Comparison of ENCODE assay signal across 26 mouse cellular contexts in the genomic region with DNA sequence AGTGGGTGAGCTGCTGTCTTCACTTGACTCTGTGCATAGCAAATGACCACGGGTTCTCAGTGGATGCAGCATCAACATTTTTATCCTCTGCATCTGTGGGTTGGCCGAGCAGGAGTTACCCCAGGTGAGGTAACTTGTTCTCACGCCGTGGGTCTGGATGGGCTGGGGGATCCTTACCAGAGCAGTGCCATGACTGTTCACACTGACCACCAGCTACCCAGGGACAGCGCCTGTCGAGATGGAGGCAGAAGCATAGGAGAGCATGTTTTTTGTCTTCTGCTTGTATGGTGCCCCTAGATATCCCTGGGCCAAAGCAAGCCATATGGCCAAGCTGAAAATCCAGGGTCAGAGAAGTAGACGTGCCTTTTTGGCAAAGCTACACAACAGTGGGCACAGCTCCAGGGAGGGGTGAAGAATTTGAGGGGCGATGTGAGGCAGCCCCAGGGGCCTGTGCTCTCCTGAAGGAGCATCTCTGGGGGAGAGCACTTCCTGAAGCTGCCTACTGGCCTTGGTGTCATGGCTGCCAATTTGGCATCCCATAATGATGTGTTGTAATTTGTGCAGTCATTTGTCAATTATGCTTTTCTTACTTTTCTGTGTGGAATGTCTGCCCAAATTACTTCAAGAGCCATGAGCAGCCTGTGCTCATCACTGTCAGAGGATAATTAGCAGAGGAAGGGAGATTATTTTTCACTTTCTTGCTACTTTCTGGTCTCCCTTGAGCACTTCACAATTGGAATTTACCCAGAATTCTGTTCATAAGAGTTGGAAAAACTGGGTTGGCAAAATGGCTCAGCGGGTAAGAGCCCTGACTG. TPM values are rescaled to one million over a fixed set of nuclear protein-coding genes. Genes with fewer than 3 reads are reported as not detected.
A peak's percentile ranks its signal among the peaks of the same experiment; 100 is the strongest.
DNase-seq lines count a peak whose midpoint lies in the region; ATAC-seq and TF ChIP-seq lines count a peak whose summit lies in the region.
"Had no signal": no experiment of that assay in that cellular context is flagged by ENCODE, and none has a peak within 500 bp of the region (broad histone marks: within the 10 kb centered on the region; RNA-seq: fewer than 3 reads in every experiment).

No protein-coding gene starts in this region.

- no peaks in the 10 kb centered on the region for H3K27me3 ChIP-seq in heart, embryonic 10.5 days (ENCODE audit: insufficient read depth, poor library complexity, severe bottlenecking)
- no peaks in the 10 kb centered on the region for H3K27me3 ChIP-seq in lung, postnatal 0 days (replicated peaks; ENCODE audit: insufficient read depth, low read length)
- H3K27me3 ChIP-seq: embryonic facial prominence, embryonic 13.5 days; heart, embryonic 15.5 days; neural tube, embryonic 15.5 days had no signal

- H3K9me3 ChIP-seq in heart, embryonic 10.5 days: no peaks in the 10 kb centered on the region
- H3K9me3 ChIP-seq in lung, postnatal 0 days (ENCODE audit: low read length): no peaks in the 10 kb centered on the region
- H3K9me3 ChIP-seq: embryonic facial prominence, embryonic 13.5 days; heart, embryonic 15.5 days; neural tube, embryonic 15.5 days had no signal

- H3K27ac ChIP-seq in heart, embryonic 10.5 days: no peak overlapping the region
- H3K27ac ChIP-seq in lung, postnatal 0 days (ENCODE audit: low read length): no peak overlapping the region
- H3K27ac ChIP-seq: embryonic facial prominence, embryonic 13.5 days; heart, adult 2 months; heart, embryonic 15.5 days; hindbrain, embryonic 14.5 days; neural tube, embryonic 15.5 days; stomach, postnatal 0 days had no signal

- no peaks in the 10 kb centered on the region; the same call in 1 of the 2 replicates for H3K36me3 ChIP-seq in heart, embryonic 10.5 days
- H3K36me3 ChIP-seq in lung, postnatal 0 days (ENCODE audit: insufficient read depth, low read length): no peaks in the 10 kb centered on the region
- H3K36me3 ChIP-seq: embryonic facial prominence, embryonic 13.5 days; neural tube, embryonic 15.5 days had no signal

- peak; percentile 54 to 71 for DNase-seq in cerebellum, postnatal 10 days
- DNase-seq in cerebellum, adult 9-10 months: no peak
- peak; percentile 74 for DNase-seq in heart, embryonic 10.5 days (ENCODE audit: low spot score)
- no peak for DNase-seq in heart, postnatal 10 days
- peak; percentile 40 for DNase-seq in lung, postnatal 0 days (ENCODE audit: low spot score)
- DNase-seq in lung, postnatal 4 days: no peak
- DNase-seq in brain, embryonic 18.5 days (ENCODE audit: low read depth, low spot score): peak; percentile 16
- no peak for DNase-seq in spleen, adult 12 weeks (ENCODE audit: low spot score)
- DNase-seq: adrenal gland, postnatal 25 days; cerebellum, adult 11 months; cerebellum, postnatal 36 days; embryo, embryonic 11 days; gastrocnemius, postnatal 25 days; heart, adult 2 months; heart, postnatal 4 days; kidney, postnatal 4 days; lung, postnatal 36 days; thymus, adult 2 months had no signal

- H3K4me3 ChIP-seq in heart, embryonic 10.5 days: no peak overlapping the region
- no peak overlapping the region for H3K4me3 ChIP-seq in lung, postnatal 0 days (ENCODE audit: low read depth, low read length)
- H3K4me3 ChIP-seq: embryonic facial prominence, embryonic 13.5 days; erythroblast, embryonic 14.5 days; heart, adult 2 months; heart, embryonic 15.5 days; neural tube, embryonic 15.5 days had no signal

- peaks cover 19% of the 10 kb centered on the region for H3K4me1 ChIP-seq in heart, embryonic 10.5 days
- H3K4me1 ChIP-seq in lung, postnatal 0 days (ENCODE audit: insufficient read depth, low read depth, low read length): peaks cover 5% of the 10 kb centered on the region; the same call in 1 of the 2 replicates

- TF ChIP-seq CTCF in lung, postnatal 0 days (IDR thresholded peaks at IDR 0.05): no peak

- WGBS in heart, embryonic 10.5 days: 86% methylated on average over 9 of the region's 9 CpGs
- 80% methylated on average over 9 of the region's 9 CpGs for WGBS in lung, postnatal 0 days

- ATAC-seq in lung, postnatal 0 days: no peak
- ATAC-seq: intestine, postnatal 0 days had no signal

- H3K4me2 ChIP-seq in lung, postnatal 0 days (replicated peaks; ENCODE audit: low read depth, low read length): no peak overlapping the region
- H3K4me2 ChIP-seq: embryonic facial prominence, embryonic 13.5 days; heart, embryonic 15.5 days; hindbrain, embryonic 14.5 days; neural tube, embryonic 15.5 days had no signal

- no peak overlapping the region for H3K9ac ChIP-seq in lung, postnatal 0 days (replicated peaks; ENCODE audit: low read depth)
- H3K9ac ChIP-seq: embryonic facial prominence, embryonic 13.5 days; heart, embryonic 15.5 days; hindbrain, embryonic 14.5 days; neural tube, embryonic 15.5 days had no signal

- TF ChIP-seq EP300 in lung, postnatal 0 days (IDR thresholded peaks at IDR 0.05): no peak

- intact Hi-C loops in heart, postnatal 10 days (cut with DNase I): loop anchor here (10.0 kb wide), 1 partner anchor 268 kb away; no protein-coding TSS in a partner anchor

RNA-seq across cellular contexts. Expression of a gene that starts 13.7 kb away (rescaled TPM):
- polyA plus RNA-seq in heart, embryonic 10.5 days (2016; fragmentation: Nextera tagmentation; extraction: Ambion mirVana): 0.29 and 0.52 TPM in 2 replicates
- total RNA-seq in heart, postnatal 10 days (2021): 1 to 10 TPM; 1.3 to 1.6 TPM
- 1.2 and 1.3 TPM in 2 replicates for polyA plus RNA-seq in lung, postnatal 0 days (2015; fragmentation: Nextera tagmentation; extraction: Ambion mirVana)
- total RNA-seq: megakaryocyte-erythroid progenitor cell, adult 5-6 weeks had no signal
- polyA plus RNA-seq: erythroblast, embryonic 14.5 days had no signal

RNA-seq across cellular contexts. Expression of a gene that starts 31.6 kb away (rescaled TPM):
- 0.17 and 0.46 TPM in 2 replicates for polyA plus RNA-seq in heart, embryonic 10.5 days (2016; fragmentation: Nextera tagmentation; extraction: Ambion mirVana)
- under 1 TPM; 0.17 to 0.34 TPM for total RNA-seq in heart, postnatal 10 days (2021)
- polyA plus RNA-seq in lung, postnatal 0 days (2015; fragmentation: Nextera tagmentation; extraction: Ambion mirVana): 0.06 and 0.08 TPM in 2 replicates
- total RNA-seq: megakaryocyte-erythroid progenitor cell, adult 5-6 weeks had no signal
- polyA plus RNA-seq: erythroblast, embryonic 14.5 days had no signal

Comparison
In these comparisons a context has a peak if more than half of its experiments do, and no peak if none do; other contexts are left out.
1. DNase-seq: peak in cerebellum, postnatal 10 days (2 of 2), heart, embryonic 10.5 days (single experiment), lung, postnatal 0 days (single experiment) and brain, embryonic 18.5 days (single experiment); none in cerebellum, adult 9-10 months (single experiment), heart, postnatal 10 days (0 of 2), lung, postnatal 4 days (0 of 2) and spleen, adult 12 weeks (single experiment).